Mouse (Mus musculus) thymus, adult 2 months (tissue): ENCODE measurements around the gene Ttll8.

Source experiments
- CTCF ChIP-seq: fragments of 200-500 bp; IDR thresholded peaks from 2 replicates; pipeline ENCODE4 v1.5.1; 2012; ENCODE audit warnings: mild to moderate bottlenecking, control low read depth, low read length, moderate library complexity, borderline replicate concordance; ENCODE audit not compliant: control insufficient read depth, poor library complexity, insufficient read depth; ENCODE audit errors: extremely low read depth
- POLR2A ChIP-seq: fragments of 200-500 bp; IDR thresholded peaks from 2 replicates; pipeline ENCODE4 v1.6.1; 2012; ENCODE audit warnings: mild to moderate bottlenecking, low read length, control low read depth, moderate library complexity; ENCODE audit not compliant: control insufficient read depth, poor library complexity, insufficient read depth; ENCODE audit errors: extremely low read depth

GRCm38 (mm10) chr15:88851076-88851475, 103.1 kb downstream of the Ttll8 start:
- TF ChIP-seq CTCF: no peak
- TF ChIP-seq POLR2A: no peak
